Mouse (Mus musculus) CH12.LX (cell line): Measurements from ENCODE around the gene Itgad. TPM values are rescaled to one million over a fixed set of nuclear protein-coding genes. Genes with fewer than 3 reads are reported as not detected.

Source experiments
- DNase-seq: peaks from one replicate; pipeline ENCODE4 v3.0.0-alpha.2; 2013; ENCODE audit errors: extremely low read depth
- H3K27ac ChIP-seq: 2 replicates; pipeline ENCODE4 v1.5.1; 2012; ENCODE audit warnings: low read depth, mild to moderate bottlenecking, control low read depth, moderate library complexity; ENCODE audit not compliant: insufficient read depth
- H3K27me3 ChIP-seq: replicated peaks from 2 replicates; pipeline ENCODE3; 2012; ENCODE audit warnings: inconsistent platforms
- H3K36me3 ChIP-seq, 2 experiments: replicated peaks in 1 of 2; 2 replicates each; pipeline versions ENCODE3 to v1.6.1; 2012; ENCODE audit warnings: inconsistent platforms in 1 of 2, low read length in 1 of 2, mild to moderate bottlenecking in 1 of 2, mixed read lengths in 1 of 2, moderate library complexity in 1 of 2; ENCODE audit not compliant: control insufficient read depth in 1 of 2, insufficient read depth in 1 of 2
- H3K4me1 ChIP-seq, 2 experiments: 2 replicates each; pipeline ENCODE4 v1.6.1; 2012; ENCODE audit warnings: inconsistent platforms in 1 of 2, moderate library complexity in 1 of 2; ENCODE audit not compliant: insufficient read depth in 2 of 2, control insufficient read depth in 1 of 2
- H3K4me2 ChIP-seq: 2 replicates; pipeline ENCODE4 v1.6.1; 2012; ENCODE audit warnings: low read depth, mild to moderate bottlenecking, control low read depth; ENCODE audit not compliant: poor library complexity, insufficient read depth, severe bottlenecking
- H3K4me3 ChIP-seq, 3 experiments: fragments of 150-350 bp in 1 of 3; sonication (generic) in 1 of 3; replicated peaks in 1 of 3; 2 replicates each; pipeline versions ENCODE3 to v1.5.1; 2011 to 2012; ENCODE audit warnings: low read depth in 2 of 3, low read length in 2 of 3, mild to moderate bottlenecking in 2 of 3, moderate library complexity in 2 of 3, control low read depth in 1 of 3, improper control_type of control experiment in 1 of 3, inconsistent platforms in 1 of 3, mixed read lengths in 1 of 3; ENCODE audit not compliant: poor library complexity in 1 of 3
- H3K79me2 ChIP-seq: replicated peaks from 2 replicates; pipeline ENCODE4 v1.6.1; 2012; ENCODE audit warnings: mild to moderate bottlenecking, moderate library complexity; ENCODE audit not compliant: control insufficient read depth, poor library complexity, insufficient read depth, severe bottlenecking; ENCODE audit errors: extremely low read depth
- H3K9ac ChIP-seq: 2 replicates; pipeline ENCODE4 v1.6.1; 2012; ENCODE audit warnings: low read depth, mild to moderate bottlenecking, control low read depth, moderate library complexity; ENCODE audit not compliant: insufficient read depth
- H3K9me3 ChIP-seq: replicated peaks from 2 replicates; pipeline ENCODE3; 2012; ENCODE audit warnings: low read length, inconsistent platforms, mixed read lengths
- CHD1 ChIP-seq: IDR thresholded peaks from 2 replicates; pipeline ENCODE4 v1.6.1; 2012; ENCODE audit warnings: low read depth, low read length, improper control_type of control experiment, inconsistent platforms
- CHD2 ChIP-seq: IDR thresholded peaks from 2 replicates; pipeline ENCODE4 v1.6.1; 2011; ENCODE audit warnings: low read length, improper control_type of control experiment
- CTCF ChIP-seq, 2 experiments: IDR thresholded peaks in 1 of 2; conservative IDR thresholded peaks in 1 of 2; 2 replicates each; pipeline ENCODE4 v1.5.1; 2011 to 2012; ENCODE audit warnings: low read depth in 2 of 2, low read length in 2 of 2, improper control_type of control experiment in 1 of 2, inconsistent platforms in 1 of 2, mild to moderate bottlenecking in 1 of 2, moderate library complexity in 1 of 2
- E2F4 ChIP-seq: IDR thresholded peaks from 2 replicates; pipeline ENCODE4 v1.6.1; 2011; ENCODE audit warnings: low read depth, low read length, improper control_type of control experiment; ENCODE audit not compliant: insufficient replicate concordance
- ELF1 ChIP-seq: IDR thresholded peaks from 2 replicates; pipeline ENCODE4 v1.6.1; 2014; ENCODE audit warnings: low read depth, mild to moderate bottlenecking, inconsistent platforms, low read length, improper control_type of control experiment
- EP300 ChIP-seq: IDR thresholded peaks from 2 replicates; pipeline ENCODE4 v1.6.1; 2011; ENCODE audit warnings: low read length, improper control_type of control experiment
- ETS1 ChIP-seq: conservative IDR thresholded peaks from 2 replicates; pipeline ENCODE4 v1.6.1; 2012; ENCODE audit warnings: low read depth, mild to moderate bottlenecking, inconsistent platforms, low read length, improper control_type of control experiment, moderate library complexity
- GABPA ChIP-seq: IDR thresholded peaks from 2 replicates; pipeline ENCODE4 v1.6.1; 2012; ENCODE audit warnings: low read depth, low read length, improper control_type of control experiment, inconsistent platforms; ENCODE audit not compliant: insufficient replicate concordance
- HCFC1 ChIP-seq: IDR thresholded peaks from 2 replicates; pipeline ENCODE4 v1.6.1; 2012; ENCODE audit warnings: low read depth, mild to moderate bottlenecking, inconsistent platforms, low read length, improper control_type of control experiment
- JUND ChIP-seq: conservative IDR thresholded peaks from 2 replicates; pipeline ENCODE4 v1.6.1; 2011; ENCODE audit warnings: low read depth, low read length, improper control_type of control experiment
- KAT2A ChIP-seq: IDR thresholded peaks from 2 replicates; pipeline ENCODE4 v1.6.1; 2012; ENCODE audit warnings: low read length, improper control_type of control experiment, inconsistent platforms; ENCODE audit not compliant: insufficient replicate concordance
- MAFK ChIP-seq: IDR thresholded peaks from 2 replicates; pipeline ENCODE4 v1.6.1; 2011; ENCODE audit warnings: low read length, improper control_type of control experiment; ENCODE audit not compliant: insufficient replicate concordance
- MAZ ChIP-seq: IDR thresholded peaks from 2 replicates; pipeline ENCODE4 v1.6.1; 2012; ENCODE audit warnings: low read depth, mild to moderate bottlenecking, inconsistent platforms, low read length, improper control_type of control experiment, moderate library complexity
- MEF2A ChIP-seq: IDR thresholded peaks from 2 replicates; pipeline ENCODE4 v1.6.1; 2014; ENCODE audit warnings: low read depth, mild to moderate bottlenecking, inconsistent platforms, low read length, improper control_type of control experiment, borderline replicate concordance
- MXI1 ChIP-seq: IDR thresholded peaks from 2 replicates; pipeline ENCODE4 v1.6.1; 2011; ENCODE audit warnings: mild to moderate bottlenecking, low read depth, low read length, improper control_type of control experiment
- MYC ChIP-seq: IDR thresholded peaks from 2 replicates; pipeline ENCODE4 v1.6.1; 2011; ENCODE audit warnings: low read depth, mild to moderate bottlenecking, improper control_type of control experiment, low read length
- NRF1 ChIP-seq: IDR thresholded peaks from 2 replicates; pipeline ENCODE4 v1.6.1; 2014; ENCODE audit warnings: low read depth, mild to moderate bottlenecking, inconsistent platforms, low read length, improper control_type of control experiment, moderate library complexity
- PAX5 ChIP-seq: IDR thresholded peaks from 2 replicates; pipeline ENCODE4 v1.6.1; 2012; ENCODE audit warnings: low read length, inconsistent platforms, mixed read lengths
- POLR2A ChIP-seq: IDR thresholded peaks from 2 replicates; pipeline ENCODE4 v1.6.1; 2011; ENCODE audit warnings: low read depth, mild to moderate bottlenecking, improper control_type of control experiment, low read length
- SIN3A ChIP-seq: IDR thresholded peaks from 2 replicates; pipeline ENCODE4 v1.6.1; 2012; ENCODE audit warnings: low read length, improper control_type of control experiment, inconsistent platforms
- SMC3 ChIP-seq: IDR thresholded peaks from 2 replicates; pipeline ENCODE4 v1.6.1; 2011; ENCODE audit warnings: low read depth, low read length, improper control_type of control experiment
- TBP ChIP-seq: conservative IDR thresholded peaks from 2 replicates; pipeline ENCODE4 v1.6.1; 2011; ENCODE audit warnings: low read depth, low read length, improper control_type of control experiment
- TCF12 ChIP-seq: IDR thresholded peaks from 2 replicates; pipeline ENCODE4 v1.6.1; 2014; ENCODE audit warnings: low read depth, mild to moderate bottlenecking, inconsistent platforms, low read length, improper control_type of control experiment
- USF2 ChIP-seq: conservative IDR thresholded peaks from 2 replicates; pipeline ENCODE4 v1.6.1; 2011; ENCODE audit warnings: low read depth, low read length, improper control_type of control experiment
- ZMIZ1 ChIP-seq: IDR thresholded peaks from 2 replicates; pipeline ENCODE4 v1.6.1; 2012; ENCODE audit warnings: low read depth, mild to moderate bottlenecking, inconsistent platforms, low read length, improper control_type of control experiment
- dilution Hi-C: fragments of 300-500 bp; cut with MboI; formaldehyde crosslinking; loops from 2 replicates; pipeline ENCODE4 v1.14.3; 2020; ENCODE audit warnings: low sequenced_read_pairs; ENCODE audit not compliant: extremely low pct_unique_long_range_greater_than_20kb, extremely low pct_ligation_motif_present
- in situ Hi-C: fragments of 300-500 bp; cut with MboI; formaldehyde crosslinking; loops from 3 replicates; pipeline ENCODE4 v1.14.3; 2019; ENCODE audit warnings: low sequenced_read_pairs, low pct_ligation_motif_present, low pct_unique_long_range_greater_than_20kb, mixed read lengths
- polyA plus RNA-seq: library from polyadenylated mRNA; unstranded; fragments of >175 nt; gene quantifications from 2 replicates; pipeline ENCODE4 v1.2.1, GENCODE M21; 2012; ENCODE audit warnings: low read depth; ENCODE audit not compliant: insufficient read length
- total RNA-seq, 2 experiments: library from RNA; depleted of rRNA; stranded (reverse); fragments of 300-350 nt in 1 of 2; fragments of >200 nt in 1 of 2; gene quantifications; 2 replicates each; pipeline ENCODE4 v1.2.3; 2012 to 2014

The Itgad gene
- total and polyA plus RNA-seq, 3 experiments, result not detected

- TF ChIP-seq SIN3A (no peak), CHD1 (no peak), ZMIZ1 (no peak), PAX5 (no peak), TCF12 (no peak), HCFC1 (no peak), TBP (no peak)
- TF ChIP-seq, all 38 proteins: peak for 0
- no peak overlapping the region for H3K4me3 ChIP-seq
- in situ Hi-C loops, result loop anchor here (5.0 kb wide), 1 partner anchor 78 kb away; no protein-coding TSS in a partner anchor
Observed at GRCm38 (mm10) chr7:128114371-128115105, 39.6 kb upstream of the Itgad start.

GRCm38 (mm10) chr7:128115211-128115958 is 38.8 kb upstream of the Itgad start:
- no peaks in the 10 kb centered on the region for H3K36me3 ChIP-seq
- H3K27me3 ChIP-seq, result peaks cover 26% of the 10 kb centered on the region
- dilution Hi-C loops, result no loop called here
- in situ Hi-C loops, result no loop called here
- no peaks in the 10 kb centered on the region for H3K79me2 ChIP-seq
- no peak overlapping the region for H3K27ac ChIP-seq
- peaks cover 0 to under 1% of the 10 kb centered on the region in 2 experiments; a peak in 1 of 4 replicates for H3K4me1 ChIP-seq
- no peak overlapping the region for H3K4me3 ChIP-seq
- H3K9ac ChIP-seq, result no peak overlapping the region
- no peak for DNase-seq
- TF ChIP-seq USF2, result no peak
- TF ChIP-seq MAFK, result no peak
- no peak for TF ChIP-seq E2F4
- no peak for TF ChIP-seq HCFC1
- TF ChIP-seq EP300, result no peak
- TF ChIP-seq KAT2A, result no peak
- TF ChIP-seq SMC3, result no peak
- TF ChIP-seq MYC, result no peak
- no peak for TF ChIP-seq ETS1
- TF ChIP-seq GABPA, result no peak
- no peak for TF ChIP-seq MAZ
- no peak for TF ChIP-seq MXI1
- TF ChIP-seq CTCF (conservative IDR thresholded peaks at IDR 0.05 in 1 of 2, IDR thresholded peaks at IDR 0.05 in 1 of 2; ENCODE audit: low read depth in 2 of 2, low read length in 2 of 2), result no peak
- TF ChIP-seq POLR2A, result no peak
- TF ChIP-seq CHD2, result no peak
- no peak for TF ChIP-seq ZMIZ1
- no peak for TF ChIP-seq JUND
- no peak for TF ChIP-seq ELF1
- TF ChIP-seq NRF1, result no peak
- no peak for TF ChIP-seq MEF2A
- H3K9me3 ChIP-seq, result peaks cover 2% of the 10 kb centered on the region
- H3K4me2 ChIP-seq, result no peak overlapping the region

More at GRCm38 (mm10) chr7:128114371-128115105, 39.6 kb upstream of the Itgad start:
- H3K27ac ChIP-seq, result no peak overlapping the region
- dilution Hi-C loops, result no loop called here
- peaks cover 2% of the 10 kb centered on the region for H3K9me3 ChIP-seq
- no peaks in the 10 kb centered on the region for H3K36me3 ChIP-seq
- no peaks in the 10 kb centered on the region for H3K79me2 ChIP-seq
- H3K4me2 ChIP-seq, result no peak overlapping the region
- H3K4me1 ChIP-seq, result peaks cover 0 to 2% of the 10 kb centered on the region in 2 experiments; a peak in 1 of 4 replicates
- DNase-seq, result no peak
- H3K9ac ChIP-seq, result no peak overlapping the region
- H3K27me3 ChIP-seq, result peaks cover 23% of the 10 kb centered on the region
